Mouse (Mus musculus): ENCODE measurements around the gene Reg4. TPM values are rescaled to one million over a fixed set of nuclear protein-coding genes. Genes with fewer than 3 reads are reported as not detected.

Gene Reg4
- polyA plus RNA-seq, 1 experiment from 2014 or later, result 0.20 TPM

DNA sequence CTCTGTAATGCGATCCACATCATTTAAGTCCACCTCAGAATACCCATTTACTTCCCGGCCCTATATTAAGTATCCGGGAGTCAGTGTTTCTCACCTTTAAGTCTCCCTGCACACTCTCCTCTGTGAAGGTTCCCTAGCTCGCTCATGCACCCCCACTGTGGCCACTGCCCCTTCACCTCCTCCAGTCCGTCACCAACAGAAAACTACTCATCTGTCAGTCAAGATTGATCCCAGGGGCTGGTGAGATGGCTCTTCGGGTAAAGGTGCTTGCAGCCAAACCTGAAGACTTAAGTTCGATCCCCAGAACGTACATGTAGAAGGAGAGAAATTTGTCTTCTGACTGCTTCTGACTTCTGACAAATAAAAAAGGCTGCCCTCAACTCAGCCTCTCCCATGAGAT, 60.5 kb downstream of the Reg4 start:
- Histone ChIP-seq H3K4me2 (ENCODE audit: low read length) (no peak overlapping the region), H3K9ac (ENCODE audit: low read length) (no peak overlapping the region), H3K4me1 (ENCODE audit: control insufficient read depth in 2 of 2, insufficient read depth in 2 of 2, low read length in 2 of 2) (peaks cover 6 to 13% of the 10 kb centered on the region in 2 experiments), H3K36me3 (ENCODE audit: control insufficient read depth, insufficient read depth, low read length) (no peaks in the 10 kb centered on the region), H3K9me3 (ENCODE audit: control insufficient read depth, low read length) (no peaks in the 10 kb centered on the region; the same call in 1 of the 2 replicates), H3K27me3 (ENCODE audit: control insufficient read depth, insufficient read depth, low read length) (no peaks in the 10 kb centered on the region), H3K4me3 (ENCODE audit: control insufficient read depth in 1 of 2, insufficient read depth in 1 of 2, low read depth in 1 of 2, low read length in 2 of 2) (no peak overlapping the region), H3K27ac (replicated peaks in 1 of 2; ENCODE audit: control insufficient read depth in 1 of 2, insufficient read depth in 1 of 2, low read depth in 2 of 2, low read length in 2 of 2) (no peak overlapping the region)
- 87% methylated on average over 8 of the region's 8 CpGs for WGBS
- no peak for ATAC-seq (ENCODE audit: insufficient number of reproducible peaks, insufficient read depth, low FRiP score, low read depth)

DNA sequence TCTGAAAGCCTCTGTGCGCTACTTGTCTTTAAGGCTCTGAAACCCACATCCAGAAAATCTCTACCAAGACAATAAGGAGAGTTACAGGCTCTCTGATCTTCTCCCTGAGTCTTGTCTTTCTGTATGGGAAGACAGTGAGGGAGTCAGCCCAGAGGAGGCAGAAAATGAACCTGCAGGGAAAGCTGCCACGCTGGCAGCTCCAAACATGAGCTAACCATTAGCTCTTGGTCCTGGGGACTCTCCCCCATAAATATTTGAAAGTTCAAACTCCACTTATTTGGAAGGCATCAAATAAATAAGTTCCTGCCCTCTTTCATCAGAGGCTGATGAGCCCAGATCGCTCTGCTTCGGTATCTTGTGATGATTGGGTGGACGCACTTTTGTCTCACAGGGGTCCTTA, 61.2 kb downstream of the Reg4 start:
- H3K27me3 ChIP-seq (ENCODE audit: control insufficient read depth, insufficient read depth, low read length), result no peaks in the 10 kb centered on the region
- H3K4me1 ChIP-seq (ENCODE audit: control insufficient read depth in 2 of 2, insufficient read depth in 2 of 2, low read length in 2 of 2), result peaks cover 6 to 13% of the 10 kb centered on the region in 2 experiments
- no peak overlapping the region for H3K9ac ChIP-seq (ENCODE audit: low read length)
- WGBS, result 84% methylated on average over 5 of the region's 5 CpGs
- no peak for ATAC-seq (ENCODE audit: insufficient number of reproducible peaks, insufficient read depth, low FRiP score, low read depth)
- H3K4me2 ChIP-seq (ENCODE audit: low read length), result no peak overlapping the region
- H3K36me3 ChIP-seq (ENCODE audit: control insufficient read depth, insufficient read depth, low read length), result no peaks in the 10 kb centered on the region
- no peak overlapping the region for H3K27ac ChIP-seq (replicated peaks in 1 of 2; ENCODE audit: control insufficient read depth in 1 of 2, insufficient read depth in 1 of 2, low read depth in 2 of 2, low read length in 2 of 2)
- H3K9me3 ChIP-seq (ENCODE audit: control insufficient read depth, low read length), result no peaks in the 10 kb centered on the region; the same call in 1 of the 2 replicates
- no peak overlapping the region for H3K4me3 ChIP-seq (ENCODE audit: control insufficient read depth in 1 of 2, insufficient read depth in 1 of 2, low read depth in 1 of 2, low read length in 2 of 2)

Other genes with a start within 250 kb of the Reg4 start
- gene Notch2, start 208.6 kb upstream of the Reg4 start, polyA plus RNA-seq (2014; fragmentation: Nextera tagmentation; extraction: Ambion mirVana), result 12.2 and 14.5 TPM in 2 replicates
- gene Adam30, start 61.5 kb upstream of the Reg4 start, polyA plus RNA-seq (2014; fragmentation: Nextera tagmentation; extraction: Ambion mirVana), result not detected in 2 replicates
- 12.4 and 14.0 TPM in 2 replicates for gene Hmgcs2, start 58.3 kb downstream of the Reg4 start, polyA plus RNA-seq (2014; fragmentation: Nextera tagmentation; extraction: Ambion mirVana)
- gene Phgdh, start 117.8 kb downstream of the Reg4 start, polyA plus RNA-seq (2014; fragmentation: Nextera tagmentation; extraction: Ambion mirVana), result 74.7 and 88.4 TPM in 2 replicates
- 11.1 and 13.3 TPM in 2 replicates for gene Zfp697, start 160.3 kb downstream of the Reg4 start, polyA plus RNA-seq (2014; fragmentation: Nextera tagmentation; extraction: Ambion mirVana)
- gene Gm4450, start 235.0 kb downstream of the Reg4 start, polyA plus RNA-seq (2014; fragmentation: Nextera tagmentation; extraction: Ambion mirVana), result not detected in 2 replicates